Mouse (Mus musculus): ENCODE data around the gene Timm17b. TPM values are rescaled to one million over a fixed set of nuclear protein-coding genes. Genes with fewer than 3 reads are reported as not detected.
"Not testable (repeated sequence)": the region's sequence is repeated elsewhere in the genome, so short reads cannot be mapped to it uniquely, and the experiment has no call there.

The Timm17b gene
- polyA plus RNA-seq, 1 experiment, result 74.8 TPM

GRCm38 (mm10) chrX:7883841-7884567, 15.2 kb upstream of the Timm17b start, which contains the start of gene Slc35a2:
TSS of gene Slc35a2 (plus strand) at chrX:7884028.
- Histone ChIP-seq H3K4me1 (replicated peaks; ENCODE audit: control insufficient read depth, insufficient read depth, low read length) (peaks cover 11% of the 10 kb centered on the region), H3K27ac (ENCODE audit: control insufficient read depth, insufficient read depth, low read length) (no peak within 1 kb of the TSS), H3K36me3 (ENCODE audit: control insufficient read depth, insufficient read depth, low read length) (no peaks in the 10 kb centered on the region), H3K4me3 (ENCODE audit: control insufficient read depth, insufficient read depth, low read length) (peak within 1 kb of the TSS; percentile 80), H3K27me3 (ENCODE audit: control insufficient read depth, insufficient read depth, low read length) (no peaks in the 10 kb centered on the region)
- TF ChIP-seq CTCF (IDR thresholded peaks at IDR 0.05; ENCODE audit: borderline replicate concordance, control insufficient read depth, extremely low read depth, insufficient read depth, low read length, poor library complexity), result no peak
- TF ChIP-seq POLR2A (IDR thresholded peaks at IDR 0.05; ENCODE audit: control insufficient read depth, extremely low read depth, insufficient read depth, low read length, poor library complexity), result 0 out of 2 replicates have a peak, but pooled peaks have one; percentile 26
- DNase-seq, result peak; percentile 55
- under 1% methylated on average over 44 of the region's 49 CpGs for WGBS

- H3K27me3 ChIP-seq (ENCODE audit: control insufficient read depth, insufficient read depth, low read length), result no peaks in the 10 kb centered on the region
- H3K4me1 ChIP-seq (replicated peaks; ENCODE audit: control insufficient read depth, insufficient read depth, low read length), result 0 out of 2 replicates have a peak, but pooled peaks cover 2% of the 10 kb centered on the region
- TF ChIP-seq CTCF (IDR thresholded peaks at IDR 0.05; ENCODE audit: borderline replicate concordance, control insufficient read depth, extremely low read depth, insufficient read depth, low read length, poor library complexity) (no peak), POLR2A (IDR thresholded peaks at IDR 0.05; ENCODE audit: control insufficient read depth, extremely low read depth, insufficient read depth, low read length, poor library complexity) (no peak)
- DNase-seq, result peak; percentile 13
- H3K4me3 ChIP-seq (ENCODE audit: control insufficient read depth, insufficient read depth, low read length), result peak overlapping the region; percentile 100
- WGBS, result 12% methylated on average over 13 of the region's 13 CpGs
- H3K36me3 ChIP-seq (ENCODE audit: control insufficient read depth, insufficient read depth, low read length), result peaks cover 16% of the 10 kb centered on the region; the same call in 1 of the 2 replicates
- peak overlapping the region; percentile 96; the same call in 1 of the 2 replicates for H3K27ac ChIP-seq (ENCODE audit: control insufficient read depth, insufficient read depth, low read length)
These were observed 946 bp upstream of the Timm17b start for GRCm38 (mm10) chrX:7898211-7898610.

- TF ChIP-seq POLR2A (IDR thresholded peaks at IDR 0.05; ENCODE audit: control insufficient read depth, extremely low read depth, insufficient read depth, low read length, poor library complexity) (no peak), CTCF (IDR thresholded peaks at IDR 0.05; ENCODE audit: borderline replicate concordance, control insufficient read depth, extremely low read depth, insufficient read depth, low read length, poor library complexity) (no peak)
- no peak overlapping the region for H3K4me3 ChIP-seq (ENCODE audit: control insufficient read depth, insufficient read depth, low read length)
- H3K27ac ChIP-seq (ENCODE audit: control insufficient read depth, insufficient read depth, low read length), result no peak overlapping the region
- no peak for DNase-seq
- 96% methylated on average over 5 of the region's 5 CpGs for WGBS
- 0 out of 2 replicates have a peak, but pooled peaks cover 2% of the 10 kb centered on the region for H3K4me1 ChIP-seq (replicated peaks; ENCODE audit: control insufficient read depth, insufficient read depth, low read length)
- no peaks in the 10 kb centered on the region for H3K27me3 ChIP-seq (ENCODE audit: control insufficient read depth, insufficient read depth, low read length)
- H3K36me3 ChIP-seq (ENCODE audit: control insufficient read depth, insufficient read depth, low read length), result no peaks in the 10 kb centered on the region
These were observed 5.3 kb downstream of the Timm17b start for GRCm38 (mm10) chrX:7904441-7904840.

DNA sequence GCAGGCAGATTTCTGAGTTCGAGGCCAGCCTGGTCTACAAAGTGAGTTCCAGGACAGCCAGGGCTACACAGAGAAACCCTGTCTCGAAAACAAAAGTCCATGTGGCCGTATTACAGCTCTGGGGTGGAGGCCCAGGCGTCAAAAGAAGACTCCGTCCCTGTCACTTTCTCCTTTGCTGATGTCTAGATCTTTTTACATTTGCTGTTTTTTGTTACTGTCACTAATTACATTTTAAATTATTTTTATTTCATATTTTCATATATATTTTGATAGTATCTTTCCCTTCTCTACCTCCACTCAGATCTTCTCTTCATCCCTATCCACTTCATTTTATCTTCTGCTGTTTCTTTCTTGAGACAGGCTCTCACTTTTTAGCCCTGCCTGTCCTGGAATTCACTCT, 8.6 kb downstream of the Timm17b start, which contains the start of gene Gm10491:
Gene Gm10491, minus strand, starts transcription at position 101 of the 400 bp plus-strand sequence.
- Histone ChIP-seq H3K27me3 (ENCODE audit: control insufficient read depth, insufficient read depth, low read length) (no peaks in the 10 kb centered on the region), H3K36me3 (ENCODE audit: control insufficient read depth, insufficient read depth, low read length) (no peaks in the 10 kb centered on the region), H3K4me3 (ENCODE audit: control insufficient read depth, insufficient read depth, low read length) (no peak within 1 kb of the TSS), H3K4me1 (replicated peaks; ENCODE audit: control insufficient read depth, insufficient read depth, low read length) (no peaks in the 10 kb centered on the region), H3K27ac (ENCODE audit: control insufficient read depth, insufficient read depth, low read length) (no peak within 1 kb of the TSS)
- 100% methylated on average over 5 of the region's 5 CpGs for WGBS
- TF ChIP-seq CTCF (IDR thresholded peaks at IDR 0.05; ENCODE audit: borderline replicate concordance, control insufficient read depth, extremely low read depth, insufficient read depth, low read length, poor library complexity), result no peak
- DNase-seq, result no peak

DNA sequence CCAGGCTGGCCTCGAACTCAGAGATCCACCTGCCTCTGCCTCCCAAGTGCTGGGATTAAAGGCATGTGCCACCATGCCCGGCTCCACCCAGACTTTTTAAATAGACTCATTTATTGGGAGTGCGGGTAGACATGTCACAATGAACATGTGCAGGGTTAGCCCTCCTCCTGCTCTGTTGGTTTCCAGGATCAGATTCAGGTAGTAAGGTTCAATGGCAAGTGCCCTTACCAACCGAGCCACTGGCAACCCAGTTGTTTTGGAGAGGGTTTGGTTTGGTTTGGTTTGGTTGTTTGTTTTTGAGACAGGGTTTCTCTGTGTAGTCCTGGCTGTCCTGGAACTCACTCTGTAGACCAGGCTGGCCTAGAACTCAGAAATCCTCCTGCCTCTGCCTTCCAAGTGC, 10.1 kb downstream of the Timm17b start, which contains the start of gene Gm10490:
Gene Gm10490, plus strand, starts transcription at position 301 of the 400 bp plus-strand sequence.
- H3K36me3 ChIP-seq (ENCODE audit: control insufficient read depth, insufficient read depth, low read length); H3K27me3 ChIP-seq (ENCODE audit: control insufficient read depth, insufficient read depth, low read length); H3K4me1 ChIP-seq (replicated peaks; ENCODE audit: control insufficient read depth, insufficient read depth, low read length); H3K27ac ChIP-seq (ENCODE audit: control insufficient read depth, insufficient read depth, low read length); H3K4me3 ChIP-seq (ENCODE audit: control insufficient read depth, insufficient read depth, low read length); DNase-seq: not testable (repeated sequence)
- 95% methylated on average over 4 of the region's 4 CpGs for WGBS

GRCm38 (mm10) chrX:7910473-7910872, 11.3 kb downstream of the Timm17b start:
- Histone ChIP-seq H3K27ac (ENCODE audit: control insufficient read depth, insufficient read depth, low read length) (no peak overlapping the region), H3K4me3 (ENCODE audit: control insufficient read depth, insufficient read depth, low read length) (no peak overlapping the region), H3K36me3 (ENCODE audit: control insufficient read depth, insufficient read depth, low read length) (no peaks in the 10 kb centered on the region), H3K27me3 (ENCODE audit: control insufficient read depth, insufficient read depth, low read length) (no peaks in the 10 kb centered on the region), H3K4me1 (replicated peaks; ENCODE audit: control insufficient read depth, insufficient read depth, low read length) (no peaks in the 10 kb centered on the region)
- DNase-seq, result no peak
- WGBS, result 77% methylated on average over 6 of the region's 6 CpGs
- TF ChIP-seq CTCF (IDR thresholded peaks at IDR 0.05; ENCODE audit: borderline replicate concordance, control insufficient read depth, extremely low read depth, insufficient read depth, low read length, poor library complexity) (no peak), POLR2A (IDR thresholded peaks at IDR 0.05; ENCODE audit: control insufficient read depth, extremely low read depth, insufficient read depth, low read length, poor library complexity) (no peak)

- 12% methylated on average over 3 of the region's 3 CpGs for WGBS
- H3K27ac ChIP-seq (ENCODE audit: control insufficient read depth, insufficient read depth, low read length); H3K36me3 ChIP-seq (ENCODE audit: control insufficient read depth, insufficient read depth, low read length); H3K4me1 ChIP-seq (replicated peaks; ENCODE audit: control insufficient read depth, insufficient read depth, low read length); H3K27me3 ChIP-seq (ENCODE audit: control insufficient read depth, insufficient read depth, low read length); H3K4me3 ChIP-seq (ENCODE audit: control insufficient read depth, insufficient read depth, low read length): not testable (repeated sequence)
- peak; percentile 24 for DNase-seq
These were observed 16.5 kb downstream of the Timm17b start for GRCm38 (mm10) chrX:7915669-7916068.

- not testable (repeated sequence) for H3K4me3 ChIP-seq (ENCODE audit: control insufficient read depth, insufficient read depth, low read length); H3K4me1 ChIP-seq (replicated peaks; ENCODE audit: control insufficient read depth, insufficient read depth, low read length); H3K27me3 ChIP-seq (ENCODE audit: control insufficient read depth, insufficient read depth, low read length); H3K36me3 ChIP-seq (ENCODE audit: control insufficient read depth, insufficient read depth, low read length); DNase-seq; H3K27ac ChIP-seq (ENCODE audit: control insufficient read depth, insufficient read depth, low read length)
- WGBS, result 65% methylated on average over 6 of the region's 6 CpGs
These were observed 18.8 kb downstream of the Timm17b start for GRCm38 (mm10) chrX:7917960-7918359.

All from thymus, adult 2 months (tissue).